Mouse (Mus musculus) T-helper 1 cell (primary cell): ENCODE measurements around the gene Snph.

Experiments used
- in situ Hi-C: fragments of 300-600 bp; cut with MboI, MseI; formaldehyde crosslinking; loops from one replicate; pipeline ENCODE4 v1.15.1; 2025; ENCODE audit warnings: high pct_unique_total_duplicates

Gene Snph

GRCm38 (mm10) chr2:151603630-151604029 lies 28.8 kb downstream of the Snph start:
- in situ Hi-C loops: no loop called here

GRCm38 (mm10) chr2:151602106-151602505 lies 30.3 kb downstream of the Snph start:
- in situ Hi-C loops: no loop called here

GRCm38 (mm10) chr2:151598068-151598467 lies 34.3 kb downstream of the Snph start:
- in situ Hi-C loops: no loop called here

- in situ Hi-C loops: no loop called here
Measured at GRCm38 (mm10) chr2:151587306-151587705, 45.1 kb downstream of the Snph start.

- in situ Hi-C loops: no loop called here
Measured at GRCm38 (mm10) chr2:151586807-151587206, 45.6 kb downstream of the Snph start.

GRCm38 (mm10) chr2:151585934-151586333 lies 46.5 kb downstream of the Snph start:
- in situ Hi-C loops: no loop called here

GRCm38 (mm10) chr2:151580945-151581344 lies 51.4 kb downstream of the Snph start:
- in situ Hi-C loops: no loop called here

- in situ Hi-C loops: no loop called here
Measured at GRCm38 (mm10) chr2:151579183-151579582, 53.2 kb downstream of the Snph start.

- in situ Hi-C loops: no loop called here
Measured at GRCm38 (mm10) chr2:151575699-151576389, 56.5 kb downstream of the Snph start.

- in situ Hi-C loops: no loop called here
Measured at GRCm38 (mm10) chr2:151575119-151575698, 57.2 kb downstream of the Snph start.

GRCm38 (mm10) chr2:151574607-151575006 lies 57.8 kb downstream of the Snph start:
- in situ Hi-C loops: no loop called here

- in situ Hi-C loops: no loop called here
Measured at GRCm38 (mm10) chr2:151573667-151574066, 58.7 kb downstream of the Snph start.

- in situ Hi-C loops: no loop called here
Measured at GRCm38 (mm10) chr2:151571873-151572700, 60.3 kb downstream of the Snph start, which contains the start of gene Sdcbp2. TSS of gene Sdcbp2 (plus strand) at chr2:151572622.

GRCm38 (mm10) chr2:151569452-151569851 lies 62.9 kb downstream of the Snph start:
- in situ Hi-C loops: no loop called here

- in situ Hi-C loops: no loop called here
Measured at GRCm38 (mm10) chr2:151566856-151567255, 65.5 kb downstream of the Snph start.

GRCm38 (mm10) chr2:151564986-151565385 lies 67.4 kb downstream of the Snph start:
- in situ Hi-C loops: no loop called here

- in situ Hi-C loops: no loop called here
Measured at GRCm38 (mm10) chr2:151564006-151564405, 68.4 kb downstream of the Snph start.

- in situ Hi-C loops: no loop called here
Measured at GRCm38 (mm10) chr2:151562930-151563921, 69.2 kb downstream of the Snph start.

GRCm38 (mm10) chr2:151549615-151550121 lies 82.7 kb downstream of the Snph start:
- in situ Hi-C loops: loop anchor here (5.0 kb wide), 1 partner anchor 52 kb away; no protein-coding TSS in a partner anchor

- in situ Hi-C loops: loop anchor here (5.0 kb wide), 1 partner anchor 49 kb away; no protein-coding TSS in a partner anchor
Measured at GRCm38 (mm10) chr2:151546571-151546970, 85.8 kb downstream of the Snph start.

GRCm38 (mm10) chr2:151544673-151545072 lies 87.7 kb downstream of the Snph start:
- in situ Hi-C loops: loop anchor here (5.0 kb wide), 1 partner anchor 47 kb away; no protein-coding TSS in a partner anchor
